Mouse (Mus musculus) skeletal muscle tissue, adult 2 months (tissue): Measurements from ENCODE around the gene Glul.

ENCODE experiments used
- DNase-seq: peaks from one replicate; pipeline ENCODE4 v3.0.0-alpha.2; 2012; ENCODE audit warnings: low read depth, low spot score

Glul gene

GRCm38 (mm10) chr1:153909213-153909962, 9.6 kb downstream of the Glul start:
- DNase-seq, result no peak

GRCm38 (mm10) chr1:153909963-153910291, 10.2 kb downstream of the Glul start:
- no peak for DNase-seq

GRCm38 (mm10) chr1:153910423-153910822, 10.7 kb downstream of the Glul start:
- no peak for DNase-seq

- no peak for DNase-seq
Measured at GRCm38 (mm10) chr1:153911276-153911795, 11.6 kb downstream of the Glul start.

- no peak for DNase-seq
Measured at GRCm38 (mm10) chr1:153913869-153914268, 14.1 kb downstream of the Glul start.

- peak; percentile 79 for DNase-seq
Measured at GRCm38 (mm10) chr1:153918521-153919206, 18.9 kb downstream of the Glul start.

- DNase-seq, result no peak
Measured at GRCm38 (mm10) chr1:153921642-153922041, 21.9 kb downstream of the Glul start.

- peak; percentile 96 for DNase-seq
Measured at GRCm38 (mm10) chr1:153922571-153923021, 22.9 kb downstream of the Glul start.

- no peak for DNase-seq
Measured at GRCm38 (mm10) chr1:153924395-153925385, 24.9 kb downstream of the Glul start.

- no peak for DNase-seq
Measured at GRCm38 (mm10) chr1:153930431-153930830, 30.7 kb downstream of the Glul start.

GRCm38 (mm10) chr1:153933772-153934171, 34.0 kb downstream of the Glul start:
- DNase-seq, result no peak

- no peak for DNase-seq
Measured at GRCm38 (mm10) chr1:153935844-153936380, 36.2 kb downstream of the Glul start.

GRCm38 (mm10) chr1:153937025-153937424, 37.3 kb downstream of the Glul start:
- DNase-seq, result no peak

- no peak for DNase-seq
Measured at GRCm38 (mm10) chr1:153940986-153941385, 41.2 kb downstream of the Glul start.

- DNase-seq, result no peak
Measured at GRCm38 (mm10) chr1:153945181-153945580, 45.4 kb downstream of the Glul start.

GRCm38 (mm10) chr1:153946971-153947370, 47.2 kb downstream of the Glul start:
- no peak for DNase-seq

- DNase-seq, result no peak
Measured at GRCm38 (mm10) chr1:153947837-153948236, 48.1 kb downstream of the Glul start.

GRCm38 (mm10) chr1:153953232-153953631, 53.5 kb downstream of the Glul start:
- no peak for DNase-seq

GRCm38 (mm10) chr1:153953797-153954196, 54.1 kb downstream of the Glul start:
- DNase-seq, result no peak

GRCm38 (mm10) chr1:153957850-153958249, 58.1 kb downstream of the Glul start:
- DNase-seq, result no peak
